Mouse (Mus musculus) spleen, adult 18-20 months (tissue): ENCODE results near the gene Chpf.

Experiments used
- DNase-seq, 2 experiments: peaks; one replicate each; pipeline ENCODE4 v3.0.0; 2022; ENCODE audit warnings: mixed read lengths in 2 of 2

Gene Chpf

GRCm38 (mm10) chr1:75438782-75439181 lies 40.3 kb downstream of the Chpf start:
- no peak for DNase-seq

GRCm38 (mm10) chr1:75435475-75436328 lies 43.4 kb downstream of the Chpf start, which contains the start of gene Gmppa:
Gmppa (plus strand) TSS chr1:75435930.
- DNase-seq, result peak; percentile 39 to 68

GRCm38 (mm10) chr1:75425796-75426471 lies 53.2 kb downstream of the Chpf start:
- peak in 1 of 2 experiments; percentile 32 for DNase-seq
